Mouse (Mus musculus) G1E (cell line): ENCODE results near the gene Eif2b4.

ENCODE experiments used
- CTCF ChIP-seq: IDR thresholded peaks from 2 replicates; pipeline ENCODE4 v1.5.1; 2012; ENCODE audit warnings: low read depth, low read length, inconsistent platforms, mixed read lengths
- GATA1 ChIP-seq: IDR thresholded peaks from 2 replicates; pipeline ENCODE4 v1.6.1; 2012; ENCODE audit warnings: borderline replicate concordance, low read length, inconsistent platforms, mixed read lengths
- GATA2 ChIP-seq: IDR thresholded peaks from 2 replicates; pipeline ENCODE4 v1.6.1; 2012; ENCODE audit warnings: low read depth, low read length, inconsistent platforms, borderline replicate concordance
- POLR2AphosphoS5 ChIP-seq: IDR thresholded peaks from 2 replicates; pipeline ENCODE4 v1.6.1; 2012; ENCODE audit warnings: low read depth, low read length, inconsistent platforms; ENCODE audit not compliant: insufficient replicate concordance
- TAL1 ChIP-seq: conservative IDR thresholded peaks from 2 replicates; pipeline ENCODE4 v1.6.1; 2012; ENCODE audit warnings: low read depth, low read length, inconsistent platforms, mixed read lengths

DNA sequence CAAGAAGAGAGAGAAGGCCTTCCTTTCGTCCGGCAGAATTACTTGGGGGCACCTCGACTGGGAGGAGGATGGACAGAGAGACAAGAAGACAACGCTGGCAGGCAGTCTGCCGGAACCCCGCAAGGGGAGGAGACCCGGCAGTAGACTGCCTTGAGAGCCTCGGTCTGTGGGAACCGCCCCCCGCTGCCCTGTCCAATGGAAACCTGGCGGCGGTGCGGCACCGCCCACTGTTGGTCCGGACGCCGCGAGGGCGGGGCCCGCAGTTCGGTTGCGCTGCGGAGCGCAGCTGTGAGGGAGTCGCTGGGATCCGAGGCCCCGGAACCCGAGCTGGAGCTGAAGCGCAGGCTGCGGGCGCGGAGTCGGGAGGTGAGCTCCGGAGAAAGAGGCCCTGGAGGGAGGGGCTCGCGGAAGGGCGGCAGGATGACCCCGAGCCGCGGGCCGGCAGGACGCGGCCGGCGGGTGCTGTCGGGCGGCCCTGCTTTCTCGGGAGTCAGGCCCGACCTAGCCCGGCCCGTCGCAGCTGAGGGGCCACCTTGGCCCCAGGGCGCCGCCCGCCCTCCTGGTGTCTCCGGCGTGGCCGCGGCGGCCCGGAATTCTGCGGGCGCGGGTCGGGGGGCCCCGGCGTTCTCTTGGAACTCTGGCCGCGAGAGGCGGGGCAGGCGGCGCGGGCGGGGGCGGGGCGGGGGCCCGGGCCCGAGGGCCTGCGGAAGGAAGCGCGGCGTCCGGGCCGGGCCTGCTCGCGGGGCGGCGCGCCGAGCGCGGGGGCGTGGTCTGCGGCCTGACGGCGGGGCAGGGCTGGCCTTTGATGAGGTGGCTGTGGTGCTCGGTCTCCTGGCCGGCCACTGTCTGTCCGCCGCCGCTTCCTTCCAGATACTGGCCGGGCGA is 47.6 kb upstream of the Eif2b4 start, which contains the start of the genes Nrbp1 and Gm9970:
- TF ChIP-seq CTCF = no peak
- TF ChIP-seq GATA1 = no peak
- TF ChIP-seq POLR2AphosphoS5 = no peak
- no peak for TF ChIP-seq GATA2
- no peak for TF ChIP-seq TAL1
